Mouse (Mus musculus) spleen, adult 2 months (tissue): ENCODE results near the gene Baz1b.

Experiments used
- CTCF ChIP-seq: fragments of 200-500 bp; IDR thresholded peaks from 2 replicates; pipeline ENCODE4 v1.5.1; 2011; ENCODE audit warnings: mild to moderate bottlenecking, inconsistent platforms; ENCODE audit not compliant: insufficient read depth, insufficient read length, insufficient replicate concordance; ENCODE audit errors: extremely low read depth
- POLR2A ChIP-seq: fragments of 200-500 bp; IDR thresholded peaks from 2 replicates; pipeline ENCODE4 v1.6.1; 2011; ENCODE audit warnings: low read depth, low read length, inconsistent platforms

DNA sequence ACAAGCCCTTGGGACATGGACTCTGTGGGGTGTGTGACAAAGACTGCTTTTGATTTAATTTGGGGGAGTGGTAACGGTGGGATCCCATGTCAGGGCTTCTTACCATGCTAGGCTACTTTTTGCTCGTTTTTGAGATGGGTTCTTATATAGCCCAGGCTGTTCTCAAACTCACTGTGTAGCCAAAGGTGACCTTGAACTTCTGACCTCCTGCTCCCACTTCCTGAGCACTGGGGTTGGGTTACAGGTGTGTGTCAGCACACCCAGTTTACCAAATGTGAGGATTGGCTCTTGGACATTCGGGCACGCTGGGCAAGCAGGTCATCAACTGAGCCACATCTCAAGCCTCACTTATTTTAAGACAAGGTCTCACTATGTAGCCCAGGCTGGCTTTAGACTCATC is 83.3 kb downstream of the Baz1b start:
- TF ChIP-seq CTCF (no peak), POLR2A (no peak)
